Mouse (Mus musculus) forebrain, embryonic 13.5 days (tissue): ENCODE measurements at regions not wholly inside any gene's neighbourhood (a gene's known extent, or its start where the extent isn't known, plus 50 kb on each side); places are given as distances from the start of the nearest gene placed in this dataset.

Experiments used
- ATAC-seq: fragments of 200-750 bp; cut with Nextera tagmentation; 2 replicates; pipeline ENCODE4 v1.8.0; 2017
- H3K27ac ChIP-seq: fragments of 300-500 bp; sonication (generic); 2 replicates; pipeline ENCODE4 v1.5.1; 2015; ENCODE audit warnings: inconsistent platforms, mild to moderate bottlenecking, moderate library complexity
- H3K27me3 ChIP-seq: fragments of 300-500 bp; sonication (generic); 2 replicates; pipeline ENCODE4 v1.6.1; 2015; ENCODE audit warnings: mild to moderate bottlenecking, inconsistent platforms
- H3K36me3 ChIP-seq: fragments of 300-500 bp; sonication (generic); 2 replicates; pipeline ENCODE4 v1.6.1; 2015; ENCODE audit warnings: mild to moderate bottlenecking, inconsistent platforms; ENCODE audit not compliant: poor library complexity, severe bottlenecking
- H3K4me1 ChIP-seq: fragments of 300-500 bp; sonication (generic); 2 replicates; pipeline ENCODE4 v1.6.1; 2015; ENCODE audit warnings: inconsistent platforms
- H3K4me2 ChIP-seq: fragments of 300-500 bp; sonication (generic); 2 replicates; pipeline ENCODE4 v1.6.1; 2015; ENCODE audit warnings: inconsistent platforms, mild to moderate bottlenecking, moderate library complexity
- H3K4me3 ChIP-seq: fragments of 300-500 bp; sonication (generic); 2 replicates; pipeline ENCODE4 v1.5.1; 2015; ENCODE audit warnings: mild to moderate bottlenecking, inconsistent platforms
- H3K9ac ChIP-seq: fragments of 300-500 bp; sonication (generic); 2 replicates; pipeline ENCODE4 v1.6.1; 2015; ENCODE audit warnings: mild to moderate bottlenecking, inconsistent platforms
- H3K9me3 ChIP-seq: fragments of 300-500 bp; sonication (generic); replicated peaks from 2 replicates; pipeline ENCODE4 v1.6.1; 2016; ENCODE audit warnings: inconsistent platforms
- WGBS: fragments of 180-500 bp; shearing (Covaris S2); methylation state at CpG from one replicate; pipeline ENCODE4 v1.1.7; 2015; 5-methylcytosine and 5-hydroxymethylcytosine counted together

DNA sequence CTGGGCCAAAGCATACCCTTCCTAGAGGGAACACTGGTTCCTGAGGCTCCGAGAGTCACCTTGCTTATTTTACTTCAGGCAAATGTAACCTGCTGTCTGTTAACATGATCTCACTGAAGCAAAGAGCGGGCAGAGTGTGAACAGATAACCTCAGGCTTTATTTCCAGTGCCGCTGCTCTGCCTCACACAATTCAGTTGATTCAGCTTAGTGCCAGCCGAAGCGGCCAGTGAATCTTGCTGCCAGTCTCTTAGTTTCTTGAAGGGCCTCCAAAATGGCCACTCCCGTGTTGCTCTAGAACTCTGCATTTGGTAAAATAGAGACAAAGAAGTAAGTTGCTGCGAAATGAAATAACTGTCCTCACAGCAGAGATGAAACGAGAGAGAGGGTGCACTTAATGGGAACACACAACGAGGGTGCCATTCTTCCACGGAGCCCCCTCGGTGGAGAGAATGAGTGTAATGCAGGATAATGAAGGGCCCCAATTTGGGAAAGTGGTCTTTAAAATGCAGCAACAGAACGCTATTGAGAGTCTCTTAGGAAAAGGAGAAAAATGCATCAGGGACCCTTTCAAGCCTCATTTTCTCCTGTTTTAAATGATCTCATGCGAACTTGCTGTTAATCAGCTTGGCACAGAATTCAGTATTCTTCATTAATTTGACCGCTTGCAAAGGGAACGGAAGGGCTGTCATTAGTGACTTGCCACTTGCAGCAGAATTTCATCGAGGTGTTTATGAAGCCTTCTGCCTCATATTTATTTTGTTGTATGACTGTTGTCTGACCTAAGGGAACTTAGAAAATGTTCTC is 81.2 kb upstream of the Mmadhc start:
- Histone ChIP-seq H3K4me2 (peak overlapping the region; percentile 4; the same call in 1 of the 2 replicates), H3K4me3 (no peak overlapping the region), H3K9ac (no peak overlapping the region), H3K9me3 (no peaks in the 10 kb centered on the region), H3K36me3 (no peaks in the 10 kb centered on the region), H3K27ac (peak overlapping the region; percentile 75), H3K4me1 (peaks cover 15% of the 10 kb centered on the region), H3K27me3 (no peaks in the 10 kb centered on the region)
- 21% methylated on average over 16 of the region's 16 CpGs for WGBS
- ATAC-seq = peak; percentile 87

DNA sequence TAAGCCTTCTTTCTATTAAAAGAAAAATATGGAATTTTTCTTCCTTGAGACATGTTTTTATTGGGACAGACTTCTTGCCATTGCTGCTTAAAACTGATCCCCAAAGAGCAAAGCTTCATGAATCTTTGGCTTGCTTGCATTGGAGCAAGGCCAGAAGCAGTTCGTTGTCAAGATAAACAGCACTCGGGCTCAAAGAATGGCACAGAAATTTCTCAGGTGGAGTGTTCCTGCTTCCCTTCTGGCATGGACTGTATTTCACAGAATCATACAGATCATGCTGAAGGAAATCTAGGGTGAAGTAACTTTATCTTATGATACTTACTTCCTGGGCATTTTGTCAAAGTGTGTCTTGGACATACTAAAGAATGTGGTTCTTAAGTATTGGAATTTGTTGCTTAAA is 77.0 kb upstream of the Mmadhc start:
- Histone ChIP-seq H3K27me3 (no peaks in the 10 kb centered on the region), H3K9me3 (no peaks in the 10 kb centered on the region), H3K4me3 (no peak overlapping the region), H3K4me2 (no peak overlapping the region), H3K4me1 (peaks cover 24% of the 10 kb centered on the region), H3K36me3 (no peaks in the 10 kb centered on the region), H3K9ac (no peak overlapping the region), H3K27ac (no peak overlapping the region)
- no peak for ATAC-seq
- WGBS = 65% methylated on average over 2 of the region's 2 CpGs

- Histone ChIP-seq H3K9ac (no peak overlapping the region), H3K27me3 (no peaks in the 10 kb centered on the region), H3K9me3 (no peaks in the 10 kb centered on the region), H3K4me2 (no peak overlapping the region), H3K4me1 (peaks cover 28% of the 10 kb centered on the region), H3K36me3 (no peaks in the 10 kb centered on the region), H3K27ac (no peak overlapping the region), H3K4me3 (no peak overlapping the region)
- 93% methylated on average over 7 of the region's 7 CpGs for WGBS
- ATAC-seq = no peak
These were observed 76.4 kb upstream of the Mmadhc start for GRCm38 (mm10) chr2:50373006-50373405.

GRCm38 (mm10) chr2:50368831-50369230 is 72.2 kb upstream of the Mmadhc start:
- ATAC-seq = peak; percentile 65; the same call in 1 of the 2 replicates
- Histone ChIP-seq H3K4me3 (no peak overlapping the region), H3K4me1 (peaks cover 16% of the 10 kb centered on the region), H3K9ac (no peak overlapping the region), H3K27ac (no peak overlapping the region), H3K36me3 (no peaks in the 10 kb centered on the region), H3K27me3 (no peaks in the 10 kb centered on the region), H3K4me2 (no peak overlapping the region), H3K9me3 (no peaks in the 10 kb centered on the region)
- 30% methylated on average over 4 of the region's 4 CpGs for WGBS

DNA sequence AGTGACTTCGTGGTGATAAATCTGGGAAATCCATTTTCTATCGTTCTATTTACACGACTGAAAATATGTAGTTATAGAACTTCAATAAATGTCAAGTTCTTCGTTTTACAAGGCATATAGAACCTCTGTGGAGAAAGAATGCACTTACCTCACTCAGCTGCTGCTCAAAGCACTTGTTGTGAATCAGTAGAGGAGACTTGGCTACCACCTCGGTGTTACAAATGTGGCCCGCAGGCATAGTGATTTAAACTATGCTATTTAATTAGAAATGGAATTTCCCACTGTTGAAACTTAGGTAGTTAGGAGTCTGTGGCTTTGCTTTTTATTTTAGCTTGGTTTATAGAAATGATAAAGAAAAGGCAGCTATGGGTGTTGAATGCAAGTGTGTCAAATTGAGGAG is 71.8 kb upstream of the Mmadhc start:
- no peak overlapping the region for H3K4me3 ChIP-seq
- H3K9ac ChIP-seq = no peak overlapping the region
- H3K9me3 ChIP-seq = no peaks in the 10 kb centered on the region
- peaks cover 16% of the 10 kb centered on the region for H3K4me1 ChIP-seq
- no peak overlapping the region for H3K27ac ChIP-seq
- peak; percentile 27; the same call in 1 of the 2 replicates for ATAC-seq
- no peak overlapping the region for H3K4me2 ChIP-seq
- H3K27me3 ChIP-seq = no peaks in the 10 kb centered on the region
- 60% methylated on average over 6 of the region's 6 CpGs for WGBS
- no peaks in the 10 kb centered on the region for H3K36me3 ChIP-seq

DNA sequence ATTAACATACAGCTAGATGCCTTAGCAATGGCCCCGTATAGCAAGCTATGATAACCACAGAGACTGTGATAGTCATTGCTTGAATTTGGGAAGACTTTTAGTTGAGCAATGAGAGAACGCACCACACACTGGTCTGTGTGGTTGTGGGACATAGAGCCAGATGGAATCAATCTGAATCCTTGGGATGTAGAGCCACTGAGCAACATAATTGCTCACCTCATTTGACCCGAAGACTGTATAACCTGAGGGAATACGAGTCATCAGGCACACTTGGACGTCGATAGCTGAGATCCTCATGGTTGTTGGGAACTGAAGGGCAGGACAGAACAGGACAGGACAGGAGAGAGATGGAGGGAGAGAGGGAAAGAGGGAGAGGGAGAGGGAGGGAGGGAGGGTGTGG is 68.6 kb upstream of the Mmadhc start:
- Histone ChIP-seq H3K27ac (no peak overlapping the region), H3K27me3 (no peaks in the 10 kb centered on the region), H3K9me3 (no peaks in the 10 kb centered on the region), H3K9ac (no peak overlapping the region), H3K4me1 (peaks cover 16% of the 10 kb centered on the region), H3K4me3 (no peak overlapping the region), H3K36me3 (no peaks in the 10 kb centered on the region), H3K4me2 (no peak overlapping the region)
- WGBS = 92% methylated on average over 6 of the region's 6 CpGs
- no peak for ATAC-seq

- ATAC-seq = no peak
- Histone ChIP-seq H3K9me3 (no peaks in the 10 kb centered on the region), H3K4me2 (no peak overlapping the region), H3K9ac (no peak overlapping the region), H3K4me3 (no peak overlapping the region), H3K4me1 (no peaks in the 10 kb centered on the region), H3K27ac (no peak overlapping the region), H3K36me3 (no peaks in the 10 kb centered on the region), H3K27me3 (no peaks in the 10 kb centered on the region)
- WGBS = 94% methylated on average over 2 of the region's 2 CpGs
These were observed 59.5 kb upstream of the Mmadhc start for GRCm38 (mm10) chr2:50356089-50356488.

DNA sequence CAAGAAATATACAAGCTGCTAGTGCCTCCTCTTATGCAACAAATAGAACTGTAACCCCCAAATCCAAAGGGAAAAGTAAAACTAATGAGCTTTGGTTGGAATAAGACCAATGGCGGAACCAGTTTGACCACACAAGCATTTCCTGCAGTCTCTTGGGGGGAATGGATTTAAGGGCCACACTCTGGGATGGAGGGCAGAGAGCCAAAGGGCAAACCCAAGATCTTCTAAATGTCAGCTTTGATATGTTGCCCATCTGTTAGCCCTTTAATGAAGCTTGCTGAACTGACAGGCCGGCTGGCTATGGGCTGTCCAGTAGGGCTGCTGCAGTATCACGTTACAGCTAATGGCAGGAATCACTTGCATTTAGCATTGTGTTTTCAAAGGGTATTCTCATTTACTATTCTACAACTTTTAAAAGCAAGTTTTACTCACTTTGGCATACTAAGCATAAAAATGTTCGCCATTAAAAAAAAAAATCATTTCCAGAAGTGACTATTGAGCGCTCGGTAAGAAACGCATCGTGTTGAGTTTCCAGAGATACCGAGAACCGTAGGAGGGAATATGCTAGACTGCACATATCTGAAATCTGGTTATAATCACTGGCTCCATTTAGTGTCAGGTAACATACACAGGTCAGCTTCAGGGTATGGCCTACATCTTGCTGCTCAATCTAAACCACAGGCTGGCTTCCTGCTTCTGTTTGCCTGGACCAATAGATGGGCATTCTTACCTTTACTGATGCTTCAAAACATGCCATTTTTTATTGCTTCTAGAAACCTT is 51.1 kb upstream of the Mmadhc start:
- WGBS = 88% methylated on average over 10 of the region's 10 CpGs

More for the DNA sequence above, 51.1 kb upstream of the Mmadhc start:
- H3K4me2 ChIP-seq = no peak overlapping the region
- H3K27me3 ChIP-seq = no peaks in the 10 kb centered on the region
- no peak for ATAC-seq
- no peak overlapping the region for H3K9ac ChIP-seq
- no peak overlapping the region for H3K4me3 ChIP-seq
- no peaks in the 10 kb centered on the region for H3K36me3 ChIP-seq
- H3K27ac ChIP-seq = no peak overlapping the region
- no peaks in the 10 kb centered on the region for H3K9me3 ChIP-seq
- no peaks in the 10 kb centered on the region for H3K4me1 ChIP-seq
